Mouse (Mus musculus) monocyte, adult 5-6 weeks (primary cell): ENCODE data around the gene Kcne3. TPM values are rescaled to one million over a fixed set of nuclear protein-coding genes. Genes with fewer than 3 reads are reported as not detected.

ENCODE experiments used
- ATAC-seq: fragments of 153-309, 156-312 bp; replicated peaks from 2 replicates; pipeline ENCODE4 v1.8.0; 2017; ENCODE audit warnings: mild to moderate bottlenecking; ENCODE audit not compliant: low TSS enrichment, insufficient number of reproducible peaks, severe bottlenecking, poor library complexity, low FRiP score
- total RNA-seq: library from RNA; stranded (forward); fragments of 200-1000, 200-491, 200-594 nt; gene quantifications from 3 replicates; pipeline ENCODE4 v1.2.3, GENCODE M21; 2017

Kcne3 gene
- total RNA-seq, 1 experiment from 2014 or later, result 1.1 TPM

DNA sequence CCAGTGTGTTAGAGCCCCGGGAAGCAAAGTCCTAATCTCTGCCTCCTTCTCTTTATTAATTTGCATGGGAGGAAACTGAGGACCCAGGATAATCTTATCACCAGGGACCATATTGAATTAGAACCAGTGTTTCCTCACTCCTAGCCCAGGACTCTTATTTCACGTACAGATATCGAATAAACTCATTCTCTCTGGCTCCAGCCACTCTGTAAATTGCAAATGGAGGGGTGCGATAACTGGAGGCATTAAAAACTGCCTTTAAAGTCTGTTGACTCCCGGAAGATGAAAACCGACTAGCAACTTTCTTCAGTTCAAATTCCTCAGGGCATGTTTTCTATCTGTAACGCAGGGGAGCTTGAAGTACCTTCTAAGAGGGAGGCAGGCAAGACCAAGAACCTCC is 3.1 kb downstream of the Kcne3 start:
- no peak for ATAC-seq

GRCm38 (mm10) chr7:100179836-100180407 is 3.6 kb downstream of the Kcne3 start:
- no peak for ATAC-seq

DNA sequence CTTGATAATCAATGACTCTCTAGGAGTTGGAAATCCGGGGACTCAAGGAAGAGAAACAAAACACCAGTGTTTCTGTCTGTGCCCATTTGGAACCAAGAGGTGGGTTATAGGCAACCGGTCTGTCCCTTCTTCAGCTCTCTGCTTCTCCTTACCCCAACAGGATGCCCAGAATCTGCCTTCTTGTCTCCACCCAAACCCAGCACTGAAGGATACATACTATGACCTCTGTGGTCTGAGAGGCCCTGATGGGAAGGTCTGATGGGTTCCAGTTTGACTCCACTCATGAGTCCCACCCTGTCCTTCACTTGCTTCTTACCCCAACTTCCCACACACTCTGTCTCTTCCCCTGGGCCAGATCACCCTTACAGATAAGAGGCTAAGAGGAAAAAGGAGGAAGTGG is 4.9 kb downstream of the Kcne3 start:
- ATAC-seq, result no peak

DNA sequence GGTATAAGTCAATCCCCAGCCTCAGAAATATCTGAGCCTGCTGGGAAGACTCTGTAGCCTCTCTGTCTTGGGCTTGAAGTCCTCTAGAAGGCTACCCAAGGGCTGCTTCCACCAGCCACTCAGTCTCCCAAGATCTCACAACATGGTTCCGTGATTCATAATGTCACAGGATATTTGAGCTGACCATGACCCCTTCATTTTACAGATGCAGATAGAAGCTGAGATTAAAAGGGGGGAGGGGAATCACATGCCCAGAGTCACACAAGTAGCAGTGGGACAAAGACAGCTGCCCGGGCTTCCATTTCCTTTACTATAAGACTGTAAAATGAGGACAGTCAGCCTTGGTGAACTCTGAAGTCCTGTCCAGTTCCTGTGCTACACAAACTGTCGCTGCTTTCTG is 5.3 kb downstream of the Kcne3 start:
- ATAC-seq, result no peak

GRCm38 (mm10) chr7:100182388-100182787 is 6.1 kb downstream of the Kcne3 start:
- ATAC-seq, result peak; percentile 31; the same call in 1 of the 2 replicates

- peak; percentile 45; the same call in 1 of the 2 replicates for ATAC-seq
These were observed 11.3 kb downstream of the Kcne3 start for GRCm38 (mm10) chr7:100187601-100188000.

GRCm38 (mm10) chr7:100190167-100190566 is 13.9 kb downstream of the Kcne3 start:
- ATAC-seq, result no peak

DNA sequence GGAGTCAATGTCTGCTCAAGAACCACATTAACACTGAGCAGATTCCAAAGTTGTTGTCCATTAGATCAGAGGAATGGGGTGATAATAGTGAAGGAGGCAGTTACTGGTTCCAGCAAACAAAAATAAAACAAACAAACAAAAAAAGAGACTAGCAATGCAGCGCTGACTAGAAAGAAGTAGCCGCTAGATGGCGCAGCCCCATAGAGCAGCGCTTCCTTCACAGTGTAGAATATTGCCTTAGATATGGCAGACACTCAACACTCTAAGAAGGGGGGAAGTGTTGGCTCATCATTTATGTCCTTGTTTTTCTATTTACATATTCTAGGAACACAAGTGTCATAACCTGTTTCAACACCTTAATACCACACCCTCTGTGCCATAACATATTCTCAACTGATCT is 14.5 kb downstream of the Kcne3 start:
- peak; percentile 90 for ATAC-seq

GRCm38 (mm10) chr7:100201191-100201590 is 24.9 kb downstream of the Kcne3 start:
- ATAC-seq, result no peak

DNA sequence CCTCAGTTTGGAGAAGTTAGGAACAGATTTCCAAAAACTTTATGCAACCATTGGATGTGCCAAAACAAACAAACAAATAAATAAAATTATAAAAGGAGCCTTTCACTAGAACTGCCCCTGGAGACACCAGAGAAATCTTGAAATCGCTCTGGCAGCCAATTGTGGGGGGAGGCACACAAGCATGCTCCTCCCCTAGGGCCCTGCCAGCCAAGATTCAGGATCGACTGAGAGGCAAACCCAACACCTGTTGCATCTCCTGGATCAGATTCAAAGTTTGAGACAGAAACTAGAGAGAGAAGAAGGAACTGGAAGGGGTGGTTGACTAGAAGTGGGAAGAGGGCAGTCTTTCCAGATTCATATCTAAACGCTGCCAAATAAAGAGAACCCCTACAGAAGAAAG is 27.3 kb downstream of the Kcne3 start:
- ATAC-seq, result no peak

DNA sequence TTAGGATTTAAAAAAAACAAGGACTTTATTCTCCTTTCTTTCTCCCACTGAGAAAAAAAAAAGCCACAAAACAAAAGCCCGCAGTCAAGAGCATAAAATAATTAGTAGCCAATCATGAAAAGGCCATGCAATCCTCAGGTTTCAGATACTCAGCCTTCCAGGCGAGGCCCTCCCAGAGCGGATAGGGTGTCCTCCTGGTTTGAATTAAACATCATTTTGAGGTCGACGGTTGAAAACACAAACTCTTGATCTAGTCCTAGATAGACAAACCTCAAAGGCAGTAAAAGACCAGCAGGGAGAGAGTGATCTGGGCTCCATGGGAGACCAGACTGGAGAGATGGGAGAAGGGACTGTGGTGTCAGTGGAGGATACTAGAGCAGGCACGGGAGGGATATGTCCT is 28.6 kb downstream of the Kcne3 start:
- ATAC-seq, result no peak

GRCm38 (mm10) chr7:100206144-100206543 is 29.8 kb downstream of the Kcne3 start:
- ATAC-seq, result no peak

GRCm38 (mm10) chr7:100207886-100208285 is 31.6 kb downstream of the Kcne3 start:
- no peak for ATAC-seq

DNA sequence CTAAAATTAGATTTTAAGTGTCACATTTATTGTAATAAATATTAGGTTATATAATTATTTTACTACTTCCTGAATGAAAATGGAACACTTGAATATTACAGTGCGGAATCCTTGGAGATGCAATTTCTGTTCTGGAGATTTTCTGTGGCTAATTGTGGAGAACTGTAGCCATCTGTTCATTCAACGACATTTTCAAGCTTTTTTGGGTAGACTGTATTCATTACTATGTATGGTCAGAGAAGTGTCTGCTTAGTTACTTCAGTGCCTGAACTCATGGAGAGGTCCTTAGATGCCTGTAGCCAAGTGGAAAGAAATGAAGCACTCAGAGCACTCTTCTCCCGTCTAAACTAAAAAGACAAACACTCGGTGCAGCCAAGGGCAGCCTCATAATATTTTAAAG is 38.0 kb downstream of the Kcne3 start:
- ATAC-seq, result no peak

DNA sequence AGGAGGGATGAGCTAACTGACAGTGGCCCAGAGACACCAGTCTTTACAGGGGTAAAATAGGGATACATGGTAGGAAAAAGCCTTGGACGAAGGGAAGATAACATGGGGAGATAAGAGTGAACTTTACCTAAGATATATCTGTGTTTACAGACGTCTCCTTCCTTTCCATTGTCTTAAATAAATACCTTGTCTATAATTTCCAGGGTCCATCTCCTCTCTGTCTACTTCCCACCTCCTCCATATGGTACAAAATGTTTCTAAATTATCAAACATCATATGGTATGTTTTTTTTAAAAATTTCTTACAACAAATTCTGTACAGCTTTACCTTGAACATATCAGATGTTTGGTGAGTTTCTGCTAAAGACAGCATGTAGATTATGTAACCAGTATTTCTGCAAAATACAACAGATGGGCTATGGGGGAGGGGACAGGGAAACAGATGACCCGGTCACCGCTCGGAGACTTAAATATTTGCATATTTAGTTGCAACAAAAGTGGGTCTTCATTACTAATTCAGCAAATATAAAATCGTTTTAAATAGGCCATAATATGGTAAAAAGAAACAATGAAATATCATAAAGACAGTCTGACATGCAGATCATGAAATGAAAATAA is 38.9 kb downstream of the Kcne3 start:
- no peak for ATAC-seq

- 0 out of 2 replicates have a peak, but pooled peaks have one; percentile 59 for ATAC-seq
These were observed 39.7 kb downstream of the Kcne3 start for GRCm38 (mm10) chr7:100215976-100216375.

GRCm38 (mm10) chr7:100216601-100217565 is 40.6 kb downstream of the Kcne3 start:
- no peak for ATAC-seq

DNA sequence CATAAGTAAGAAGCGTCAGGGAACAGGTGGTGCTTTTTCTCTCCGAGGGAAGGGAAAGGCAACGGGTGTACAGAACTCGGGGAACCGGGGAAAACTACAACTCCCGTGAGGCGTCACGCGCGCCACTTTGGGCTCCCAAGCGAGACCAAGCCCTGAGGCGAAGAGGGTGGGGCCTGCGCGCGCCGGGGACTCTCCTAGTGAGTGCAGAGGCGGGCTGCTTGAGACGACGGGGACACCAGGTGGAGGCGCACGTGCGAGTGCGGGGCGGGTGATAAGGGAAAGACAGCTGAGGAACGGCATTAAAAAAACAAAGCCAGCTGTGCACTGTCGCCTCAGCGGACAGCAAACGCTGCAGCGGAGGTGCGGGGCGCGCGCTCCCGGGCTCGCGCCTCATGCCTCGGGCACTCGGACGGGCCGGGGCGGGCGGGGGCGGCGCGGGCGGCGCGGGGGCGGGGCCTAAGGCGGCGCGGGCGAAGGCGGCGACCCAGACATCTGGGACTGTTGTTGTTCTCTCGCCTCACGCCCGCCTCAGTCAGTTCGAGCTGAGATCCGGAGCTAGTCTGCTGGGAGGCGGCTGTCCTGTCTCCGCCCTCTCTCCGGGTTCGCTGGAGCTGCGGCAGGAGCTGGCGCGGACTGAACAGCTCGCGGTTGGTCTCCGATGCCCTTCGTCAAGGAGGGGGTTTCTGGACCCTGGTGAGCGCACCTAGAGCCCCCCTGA is 51.0 kb downstream of the Kcne3 start, which contains the start of gene Pgm2l1:
Gene Pgm2l1 (plus strand): TSS at position 237 of the 718 bp plus-strand sequence.
- ATAC-seq, result peak; percentile 99
